Mouse (Mus musculus) embryonic facial prominence, embryonic 14.5 days (tissue): ENCODE results near the gene Zfyve26. TPM values are rescaled to one million over a fixed set of nuclear protein-coding genes. Genes with fewer than 3 reads are reported as not detected.

Experiments used
- polyA plus RNA-seq: library from polyadenylated mRNA; unstranded; fragments of >200 nt; fragmentation: Nextera tagmentation; extraction: Ambion mirVana; gene quantifications from 2 replicates; pipeline ENCODE4 v1.2.1, GENCODE M21; 2014

Zfyve26 gene
- polyA plus RNA-seq, 1 experiment from 2014 or later = 14.7 TPM

Other genes starting within 250 kb of the Zfyve26 start
- 20.1 and 24.5 TPM in 2 replicates for gene Pigh, start 206.7 kb downstream of the Zfyve26 start, polyA plus RNA-seq
- gene Arg2, start 165.5 kb downstream of the Zfyve26 start, polyA plus RNA-seq = 2.2 and 2.9 TPM in 2 replicates
- 86.7 and 91.5 TPM in 2 replicates for gene Vti1b, start 123.6 kb downstream of the Zfyve26 start, polyA plus RNA-seq
- gene Rdh11, start 104.0 kb downstream of the Zfyve26 start, polyA plus RNA-seq = 25.7 and 27.9 TPM in 2 replicates
- gene Rdh12, start 87.4 kb downstream of the Zfyve26 start, polyA plus RNA-seq = 6.8 and 6.9 TPM in 2 replicates
- gene Rad51b, start 978 bp upstream of the Zfyve26 start, polyA plus RNA-seq = 5.1 and 5.3 TPM in 2 replicates